Mouse (Mus musculus) layer of hippocampus, adult 11-12 months (tissue): ENCODE measurements around the gene Ptpn6.
A peak's percentile ranks its signal among the peaks of the same experiment; 100 is the strongest.
"Not testable (repeated sequence)": the region's sequence is repeated elsewhere in the genome, so short reads cannot be mapped to it uniquely, and the experiment has no call there.

Source experiments
- DNase-seq: peaks from one replicate; pipeline ENCODE4 v3.0.0; 2022; ENCODE audit warnings: low spot score

Gene Ptpn6

DNA sequence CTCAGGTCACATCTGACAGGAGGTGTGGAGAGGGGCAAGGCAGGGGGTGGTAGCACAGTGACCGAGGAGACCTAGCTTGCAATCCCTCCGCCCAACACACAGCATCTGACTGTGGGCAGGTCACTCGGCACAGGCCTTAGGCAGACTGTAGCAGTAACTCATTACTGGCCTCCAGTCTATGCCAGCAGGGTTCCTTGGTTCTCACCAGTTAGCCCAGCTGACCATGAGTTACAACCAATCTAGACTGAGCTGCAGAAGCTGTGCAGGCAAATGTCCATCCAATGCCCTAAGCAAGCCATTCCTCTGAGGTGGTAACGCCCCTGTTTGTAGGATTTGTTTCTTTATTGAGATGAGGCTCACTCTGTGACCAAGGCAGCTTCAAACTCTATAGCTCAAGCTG is 39.1 kb downstream of the Ptpn6 start:
- DNase-seq: no peak

DNA sequence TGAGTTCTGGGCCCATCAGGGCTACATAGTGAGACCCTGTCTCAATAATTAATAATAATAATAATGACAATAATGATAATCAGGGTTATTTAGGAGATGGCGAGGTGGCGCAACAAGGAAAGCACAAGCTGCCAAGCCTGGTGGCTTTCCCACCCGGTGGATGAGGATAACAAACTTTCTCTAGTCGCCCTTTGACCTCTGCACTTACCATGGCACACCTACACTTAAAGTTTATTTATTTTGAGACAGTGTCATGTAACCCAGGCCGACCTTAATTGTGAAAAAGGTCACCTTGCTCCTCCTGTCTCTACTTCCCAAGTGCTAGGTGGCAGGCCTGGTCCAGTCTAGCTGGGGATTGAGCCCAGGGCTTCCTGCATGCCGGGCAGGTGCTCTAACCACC is 39.8 kb downstream of the Ptpn6 start:
- DNase-seq: no peak

DNA sequence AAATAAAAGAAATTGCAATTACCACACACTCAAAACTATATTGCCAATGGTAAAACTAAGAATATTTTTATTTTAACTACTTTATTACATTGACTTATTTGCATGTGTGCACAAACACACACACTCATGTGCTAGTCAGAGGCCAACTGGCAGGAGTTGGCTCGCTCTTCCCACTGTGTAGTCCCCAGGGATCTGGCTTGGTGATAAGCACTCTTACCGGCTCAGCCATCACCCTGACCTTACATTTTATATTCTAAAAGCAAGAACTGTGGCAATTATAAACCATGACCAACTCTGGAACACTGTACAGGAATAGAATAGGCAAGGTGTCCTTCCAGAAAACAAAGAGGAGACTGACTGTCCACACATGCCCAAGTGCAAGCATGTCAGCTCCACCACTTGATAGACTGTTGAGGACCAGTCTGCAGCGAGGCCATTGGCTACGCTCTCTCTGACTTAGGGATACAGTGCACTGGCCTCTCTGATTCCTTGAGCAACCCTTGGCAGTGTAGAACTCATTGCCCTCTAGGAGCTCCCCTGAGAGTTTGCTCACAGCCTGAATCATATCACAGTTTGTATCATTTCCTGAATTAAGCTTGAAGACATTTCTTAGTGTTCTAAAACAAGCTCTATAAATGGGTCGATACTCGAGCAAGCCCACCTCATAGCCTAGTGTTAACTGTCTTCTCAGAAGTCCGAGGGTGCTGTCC is 41.9 kb downstream of the Ptpn6 start:
- no peak for DNase-seq

- DNase-seq: peak; percentile 67
These were observed 44.2 kb downstream of the Ptpn6 start for GRCm38 (mm10) chr6:124694166-124694955.

GRCm38 (mm10) chr6:124693243-124693981 is 45.1 kb downstream of the Ptpn6 start:
- DNase-seq: no peak

DNA sequence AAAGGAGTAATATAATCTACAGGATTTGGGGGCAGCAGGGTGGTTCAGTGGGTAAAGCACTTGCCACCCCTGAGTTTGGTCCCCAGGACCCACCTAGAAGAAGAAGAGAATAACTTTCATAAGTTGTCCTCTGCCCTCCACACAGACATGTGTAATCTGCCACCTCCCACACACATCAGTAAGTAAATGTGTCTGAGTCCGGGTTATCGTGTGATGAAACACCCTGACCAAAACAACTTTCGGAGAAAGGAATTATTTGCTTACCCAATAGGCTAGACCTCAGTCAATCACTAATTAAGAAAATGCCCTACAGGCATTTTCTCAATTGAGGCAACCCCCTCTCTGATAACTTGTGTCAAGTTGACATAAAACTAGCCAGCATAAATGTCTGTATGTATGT is 48.0 kb downstream of the Ptpn6 start:
- no peak for DNase-seq

GRCm38 (mm10) chr6:124689011-124689410 is 49.5 kb downstream of the Ptpn6 start:
- DNase-seq: no peak

GRCm38 (mm10) chr6:124688151-124688758 is 50.3 kb downstream of the Ptpn6 start:
- DNase-seq: no peak

DNA sequence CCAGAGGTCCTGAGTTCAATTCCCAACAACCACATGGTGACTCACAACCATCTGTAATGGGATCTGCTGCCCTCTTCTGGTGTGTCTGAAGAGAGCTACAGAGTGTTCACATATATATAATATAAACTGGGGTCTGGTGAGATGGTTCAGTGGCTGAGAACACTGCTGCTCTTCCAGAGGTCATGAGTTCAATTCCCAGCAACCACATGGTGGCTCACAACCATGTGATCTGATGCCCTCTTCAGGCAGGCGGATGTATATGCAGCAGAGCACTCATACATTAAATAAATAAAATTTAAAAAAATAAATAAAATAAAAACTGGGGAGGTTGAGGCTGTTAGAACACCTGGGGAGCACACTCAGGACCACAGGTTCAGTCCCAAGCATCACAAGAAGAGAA is 51.9 kb downstream of the Ptpn6 start:
- not testable (repeated sequence) for DNase-seq

DNA sequence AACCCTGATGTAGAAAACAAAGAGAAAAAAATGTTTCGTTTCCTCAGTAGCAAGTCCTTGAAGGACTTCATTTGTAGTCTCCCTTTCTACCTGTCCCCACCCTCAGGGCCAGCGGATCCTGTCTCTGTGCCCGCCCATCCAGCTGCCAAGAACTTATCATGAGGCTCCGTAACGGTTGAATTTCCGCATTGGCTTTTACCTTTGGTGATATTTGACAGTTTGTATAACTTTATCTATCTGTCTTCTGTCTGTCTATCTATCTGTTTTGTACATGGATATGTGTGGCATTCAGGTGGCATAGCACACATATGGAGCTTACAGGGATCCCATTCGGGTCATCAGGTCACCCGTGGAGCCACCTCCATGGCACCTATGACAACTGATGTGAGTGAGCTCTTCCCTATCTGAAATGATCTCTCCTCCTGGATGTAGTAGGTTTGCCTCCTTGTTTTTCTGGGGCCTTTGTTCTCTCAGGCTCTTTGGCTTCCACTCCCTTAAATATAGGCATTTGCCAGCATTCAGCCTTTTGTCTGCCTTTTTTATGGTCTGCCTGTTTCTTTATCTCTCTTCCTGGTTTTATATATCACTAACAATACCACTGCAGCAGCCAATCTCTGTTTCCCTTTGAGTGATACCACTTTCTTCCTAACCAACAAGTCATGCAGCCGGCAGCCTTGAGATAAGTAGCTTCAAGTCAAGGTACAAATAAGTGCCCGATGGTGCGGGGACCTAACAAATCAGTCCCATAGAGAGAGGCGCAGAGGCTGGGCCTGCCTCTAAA is 52.7 kb downstream of the Ptpn6 start:
- DNase-seq: no peak

GRCm38 (mm10) chr6:124683591-124684417 is 54.7 kb downstream of the Ptpn6 start:
- no peak for DNase-seq

DNA sequence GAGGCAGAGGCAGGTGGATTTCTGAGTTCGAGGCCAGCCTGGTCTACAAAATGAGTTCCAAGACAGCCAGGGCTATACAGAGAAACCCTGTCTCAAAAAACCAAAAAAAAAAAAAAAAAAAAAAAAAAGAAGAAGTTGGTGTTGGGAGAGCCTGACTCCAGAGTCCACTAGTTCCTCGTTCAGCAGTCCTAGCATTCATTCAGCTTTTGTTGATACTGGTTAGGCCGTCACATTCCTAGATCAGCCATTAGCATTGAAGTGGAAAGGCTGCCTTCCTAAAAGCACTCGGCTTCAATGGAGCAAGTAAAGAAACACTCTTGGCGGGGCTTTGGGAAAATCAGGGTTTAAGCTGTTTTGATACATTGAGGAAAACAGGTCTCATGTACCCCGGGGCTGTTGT is 56.2 kb downstream of the Ptpn6 start:
- not testable (repeated sequence) for DNase-seq

GRCm38 (mm10) chr6:124679486-124679885 is 59.0 kb downstream of the Ptpn6 start:
- no peak for DNase-seq

- no peak for DNase-seq
These were observed 59.7 kb downstream of the Ptpn6 start for GRCm38 (mm10) chr6:124678769-124679168.

- no peak for DNase-seq
These were observed 62.3 kb downstream of the Ptpn6 start for GRCm38 (mm10) chr6:124676171-124676570.

- DNase-seq: no peak
These were observed 63.9 kb downstream of the Ptpn6 start for GRCm38 (mm10) chr6:124674591-124674990.

DNA sequence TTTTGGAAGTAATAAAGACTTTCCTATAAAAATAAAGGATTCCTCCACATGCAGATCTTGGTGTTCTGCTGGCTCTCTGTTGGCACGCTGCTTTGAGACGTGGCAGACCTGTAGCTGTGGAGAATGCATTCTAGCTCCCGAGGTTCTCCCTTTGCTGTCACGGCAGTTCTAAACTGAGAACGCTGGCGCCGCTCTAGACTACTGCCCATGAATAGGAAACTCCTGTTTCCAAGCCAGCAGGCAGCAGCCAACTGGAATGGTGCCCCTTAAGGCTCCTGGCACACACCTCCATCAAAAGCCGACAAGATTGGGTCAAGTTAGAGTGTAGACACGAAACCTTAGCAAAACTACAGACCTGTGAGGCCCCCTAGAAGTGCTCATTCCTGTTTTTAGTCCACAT is 64.9 kb downstream of the Ptpn6 start:
- no peak for DNase-seq

GRCm38 (mm10) chr6:124672100-124672499 is 66.4 kb downstream of the Ptpn6 start:
- no peak for DNase-seq
